Mouse (Mus musculus): Measurements from ENCODE around the gene Zmynd8.

GRCm38 (mm10) chr2:165815103-165815880, 83.5 kb downstream of the Zmynd8 start:
- TF ChIP-seq CTCF (IDR thresholded peaks at IDR 0.05; ENCODE audit: borderline replicate concordance, insufficient read depth, low read depth, low read length) (no peak), POLR2A (IDR thresholded peaks at IDR 0.05; ENCODE audit: borderline replicate concordance, insufficient read depth, low read length) (no peak)
